Mouse (Mus musculus): ENCODE results near the gene Cldn4.

The Cldn4 gene

GRCm38 (mm10) chr5:134946857-134947255, at the start of gene Cldn4:
Cldn4 (minus strand) TSS chr5:134946934.
- DNase-seq (ENCODE audit: low read depth, low spot score): no peak

- DNase-seq (ENCODE audit: low read depth, low spot score): no peak
Measured at GRCm38 (mm10) chr5:134992566-134992965, 45.8 kb upstream of the Cldn4 start.

- no peak for DNase-seq (ENCODE audit: low read depth, low spot score)
Measured at GRCm38 (mm10) chr5:134989741-134990140, 43.0 kb upstream of the Cldn4 start.

GRCm38 (mm10) chr5:134989166-134989565, 42.4 kb upstream of the Cldn4 start:
- no peak for DNase-seq (ENCODE audit: low read depth, low spot score)

- DNase-seq (ENCODE audit: low read depth, low spot score): no peak
Measured at GRCm38 (mm10) chr5:134986298-134987268, 39.8 kb upstream of the Cldn4 start.

GRCm38 (mm10) chr5:134985633-134986297, 39.0 kb upstream of the Cldn4 start, which contains the start of gene Cldn3:
Cldn3 (plus strand) TSS chr5:134986214.
- DNase-seq (ENCODE audit: low read depth, low spot score): no peak

- DNase-seq (ENCODE audit: low read depth, low spot score): no peak
Measured at GRCm38 (mm10) chr5:134983771-134984170, 37.0 kb upstream of the Cldn4 start.

- DNase-seq (ENCODE audit: low read depth, low spot score): no peak
Measured at GRCm38 (mm10) chr5:134983111-134983510, 36.4 kb upstream of the Cldn4 start.

- no peak for DNase-seq (ENCODE audit: low read depth, low spot score)
Measured at GRCm38 (mm10) chr5:134981149-134981548, 34.4 kb upstream of the Cldn4 start.

- no peak for DNase-seq (ENCODE audit: low read depth, low spot score)
Measured at GRCm38 (mm10) chr5:134977837-134978236, 31.1 kb upstream of the Cldn4 start.

- DNase-seq (ENCODE audit: low read depth, low spot score): no peak
Measured at GRCm38 (mm10) chr5:134976577-134977250, 30.0 kb upstream of the Cldn4 start.

GRCm38 (mm10) chr5:134976164-134976563, 29.4 kb upstream of the Cldn4 start:
- no peak for DNase-seq (ENCODE audit: low read depth, low spot score)

GRCm38 (mm10) chr5:134974921-134975320, 28.2 kb upstream of the Cldn4 start:
- no peak for DNase-seq (ENCODE audit: low read depth, low spot score)

- DNase-seq (ENCODE audit: low read depth, low spot score): no peak
Measured at GRCm38 (mm10) chr5:134974294-134974693, 27.6 kb upstream of the Cldn4 start.

GRCm38 (mm10) chr5:134973526-134973925, 26.8 kb upstream of the Cldn4 start:
- DNase-seq (ENCODE audit: low read depth, low spot score): no peak

GRCm38 (mm10) chr5:134973081-134973480, 26.3 kb upstream of the Cldn4 start:
- no peak for DNase-seq (ENCODE audit: low read depth, low spot score)

- DNase-seq (ENCODE audit: low read depth, low spot score): no peak
Measured at GRCm38 (mm10) chr5:134970671-134971070, 23.9 kb upstream of the Cldn4 start.

GRCm38 (mm10) chr5:134967164-134967944, 20.6 kb upstream of the Cldn4 start:
- no peak for DNase-seq (ENCODE audit: low read depth, low spot score)

- DNase-seq (ENCODE audit: low read depth, low spot score): peak; percentile 53
Measured at GRCm38 (mm10) chr5:134965852-134966821, 19.4 kb upstream of the Cldn4 start.

- DNase-seq (ENCODE audit: low read depth, low spot score): peak; percentile 82
Measured at GRCm38 (mm10) chr5:134965473-134965851, 18.7 kb upstream of the Cldn4 start.

All from brain, adult 2 months (tissue).